Mouse (Mus musculus): ENCODE data around the gene Tubgcp5. TPM values are rescaled to one million over a fixed set of nuclear protein-coding genes. Genes with fewer than 3 reads are reported as not detected.

Tubgcp5 gene
- polyA plus RNA-seq, 1 experiment from 2014 or later = 39.2 TPM

DNA sequence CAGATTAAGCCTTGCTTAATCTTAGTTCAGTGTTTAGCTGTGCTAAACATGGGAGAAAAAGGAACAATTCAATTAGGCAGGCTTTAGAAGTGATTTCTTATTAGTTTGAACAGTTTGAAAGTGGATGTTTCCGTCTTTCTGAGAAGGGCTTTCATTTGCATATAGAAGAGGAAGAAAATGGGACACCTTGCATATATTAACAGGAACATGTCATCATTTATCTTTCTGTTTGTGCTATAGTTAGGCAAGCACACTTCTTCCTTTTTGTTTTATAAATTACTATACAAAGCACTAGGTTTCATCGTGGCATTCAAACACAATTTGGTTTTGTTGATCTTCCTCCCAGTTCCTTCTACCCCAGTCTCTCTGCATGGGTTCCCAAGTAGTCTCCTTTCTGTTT, 63.8 kb downstream of the Tubgcp5 start:
- no peaks in the 10 kb centered on the region for H3K27me3 ChIP-seq
- no peaks in the 10 kb centered on the region for H3K36me3 ChIP-seq
- H3K4me3 ChIP-seq = no peak overlapping the region
- H3K27ac ChIP-seq (replicated peaks) = no peak overlapping the region
- no peaks in the 10 kb centered on the region for H3K9me3 ChIP-seq
- 70% methylated on average over 2 of the region's 2 CpGs for WGBS
- ATAC-seq (replicated peaks) = no peak
- H3K9ac ChIP-seq (replicated peaks) = no peak overlapping the region
- peaks cover 9% of the 10 kb centered on the region; the same call in 1 of the 2 replicates for H3K4me1 ChIP-seq
- H3K4me2 ChIP-seq (replicated peaks) = no peak overlapping the region

GRCm38 (mm10) chr7:55858836-55859517, 65.0 kb downstream of the Tubgcp5 start:
- Histone ChIP-seq H3K27me3 (no peaks in the 10 kb centered on the region), H3K36me3 (no peaks in the 10 kb centered on the region), H3K4me3 (no peak overlapping the region), H3K9ac (replicated peaks) (no peak overlapping the region), H3K27ac (replicated peaks) (peak overlapping the region; percentile 14; the same call in 1 of the 2 replicates), H3K4me1 (peaks cover 9% of the 10 kb centered on the region; the same call in 1 of the 2 replicates), H3K4me2 (replicated peaks) (no peak overlapping the region), H3K9me3 (no peaks in the 10 kb centered on the region)
- 81% methylated on average over 3 of the region's 3 CpGs for WGBS
- ATAC-seq (replicated peaks) = peak; percentile 47; the same call in 1 of the 2 replicates

GRCm38 (mm10) chr7:55859518-55859872, 65.5 kb downstream of the Tubgcp5 start:
- no peaks in the 10 kb centered on the region for H3K27me3 ChIP-seq
- 0 out of 2 replicates have a peak overlapping the region, but pooled peaks have one; percentile 14 for H3K27ac ChIP-seq (replicated peaks)
- H3K9me3 ChIP-seq = no peaks in the 10 kb centered on the region
- no peaks in the 10 kb centered on the region for H3K36me3 ChIP-seq
- WGBS = 87% methylated on average over 2 of the region's 2 CpGs
- peaks cover 9% of the 10 kb centered on the region; the same call in 1 of the 2 replicates for H3K4me1 ChIP-seq
- H3K4me3 ChIP-seq = no peak overlapping the region
- peak; percentile 9; the same call in 1 of the 2 replicates for ATAC-seq (replicated peaks)
- no peak overlapping the region for H3K4me2 ChIP-seq (replicated peaks)
- H3K9ac ChIP-seq (replicated peaks) = no peak overlapping the region

- H3K9me3 ChIP-seq = no peaks in the 10 kb centered on the region
- no peak for ATAC-seq (replicated peaks)
- no peaks in the 10 kb centered on the region for H3K27me3 ChIP-seq
- no peak overlapping the region for H3K27ac ChIP-seq (replicated peaks)
- peaks cover 9% of the 10 kb centered on the region; the same call in 1 of the 2 replicates for H3K4me1 ChIP-seq
- no peak overlapping the region for H3K4me3 ChIP-seq
- H3K36me3 ChIP-seq = no peaks in the 10 kb centered on the region
- no peak overlapping the region for H3K4me2 ChIP-seq (replicated peaks)
- no peak overlapping the region for H3K9ac ChIP-seq (replicated peaks)
- 81% methylated on average over 6 of the region's 6 CpGs for WGBS
Observed at GRCm38 (mm10) chr7:55859956-55860355, 66.0 kb downstream of the Tubgcp5 start.

DNA sequence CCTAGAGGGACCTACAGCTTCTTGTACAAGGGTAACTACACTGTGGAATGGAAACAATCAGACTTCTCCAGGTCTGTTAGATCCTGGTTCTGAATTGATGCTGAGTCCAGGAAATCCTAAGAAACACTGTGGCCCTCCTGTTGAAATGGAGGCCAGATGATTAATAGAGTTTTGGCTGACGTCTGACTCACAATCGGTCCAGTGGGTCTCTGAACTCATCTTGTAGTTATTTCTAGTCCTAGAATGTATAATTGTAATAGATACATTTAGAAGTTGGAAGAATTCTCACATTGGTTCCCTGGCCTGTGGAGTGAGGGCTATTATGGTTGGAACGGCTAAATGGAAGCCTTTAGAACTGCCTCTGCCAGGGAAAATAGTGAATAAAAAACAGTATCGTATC, 67.2 kb downstream of the Tubgcp5 start:
- H3K4me1 ChIP-seq = peaks cover 15% of the 10 kb centered on the region; the same call in 1 of the 2 replicates
- no peak overlapping the region for H3K9ac ChIP-seq (replicated peaks)
- no peak overlapping the region for H3K4me2 ChIP-seq (replicated peaks)
- no peaks in the 10 kb centered on the region for H3K9me3 ChIP-seq
- no peak overlapping the region for H3K27ac ChIP-seq (replicated peaks)
- no peak overlapping the region for H3K4me3 ChIP-seq
- 87% methylated on average over 4 of the region's 4 CpGs for WGBS
- ATAC-seq (replicated peaks) = no peak
- H3K36me3 ChIP-seq = no peaks in the 10 kb centered on the region
- H3K27me3 ChIP-seq = no peaks in the 10 kb centered on the region

GRCm38 (mm10) chr7:55865044-55865443, 71.1 kb downstream of the Tubgcp5 start:
- ATAC-seq (replicated peaks) = no peak
- peaks cover 7% of the 10 kb centered on the region; the same call in 1 of the 2 replicates for H3K4me1 ChIP-seq
- no peaks in the 10 kb centered on the region for H3K27me3 ChIP-seq
- no peaks in the 10 kb centered on the region for H3K9me3 ChIP-seq
- H3K4me2 ChIP-seq (replicated peaks) = no peak overlapping the region
- no peak overlapping the region for H3K9ac ChIP-seq (replicated peaks)
- no peaks in the 10 kb centered on the region for H3K36me3 ChIP-seq
- no peak overlapping the region for H3K27ac ChIP-seq (replicated peaks)
- no peak overlapping the region for H3K4me3 ChIP-seq

GRCm38 (mm10) chr7:55865750-55866416, 71.9 kb downstream of the Tubgcp5 start:
- WGBS = 76% methylated on average over 8 of the region's 8 CpGs

DNA sequence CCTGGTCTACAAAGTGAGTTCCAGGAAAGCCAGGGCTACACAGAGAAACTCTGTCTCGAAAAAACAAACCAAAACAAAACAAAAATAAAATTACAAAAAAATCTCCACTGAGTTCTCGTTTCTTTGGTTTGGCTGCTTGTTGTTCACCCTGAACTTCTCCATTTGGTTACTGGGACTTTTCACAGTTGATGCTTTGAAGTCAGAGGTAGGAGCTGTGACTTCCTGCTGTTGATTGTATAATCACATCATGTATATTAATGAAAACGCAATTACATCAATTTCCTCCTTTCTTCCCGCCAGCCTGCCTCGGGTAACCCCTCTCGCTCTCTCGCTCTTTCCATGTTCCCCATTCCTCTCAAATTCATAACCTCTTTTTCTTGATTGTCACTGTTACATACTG, 74.3 kb downstream of the Tubgcp5 start:
- peaks cover 6% of the 10 kb centered on the region; the same call in 1 of the 2 replicates for H3K36me3 ChIP-seq
- H3K4me1 ChIP-seq = peaks cover 7% of the 10 kb centered on the region; the same call in 1 of the 2 replicates
- no peaks in the 10 kb centered on the region for H3K9me3 ChIP-seq
- H3K9ac ChIP-seq (replicated peaks) = no peak overlapping the region
- no peak overlapping the region for H3K4me2 ChIP-seq (replicated peaks)
- ATAC-seq (replicated peaks) = no peak
- no peaks in the 10 kb centered on the region for H3K27me3 ChIP-seq
- no peak overlapping the region for H3K27ac ChIP-seq (replicated peaks)
- no peak overlapping the region for H3K4me3 ChIP-seq
- 74% methylated on average over 7 of the region's 7 CpGs for WGBS

More at GRCm38 (mm10) chr7:55865750-55866416, 71.9 kb downstream of the Tubgcp5 start:
- Histone ChIP-seq H3K4me3 (no peak overlapping the region), H3K4me2 (replicated peaks) (no peak overlapping the region), H3K9ac (replicated peaks) (no peak overlapping the region), H3K27ac (replicated peaks) (peak overlapping the region; percentile 12), H3K4me1 (peaks cover 7% of the 10 kb centered on the region; the same call in 1 of the 2 replicates), H3K36me3 (no peaks in the 10 kb centered on the region), H3K9me3 (no peaks in the 10 kb centered on the region), H3K27me3 (no peaks in the 10 kb centered on the region)
- 0 out of 2 replicates have a peak, but pooled peaks have one; percentile 27 for ATAC-seq (replicated peaks)

DNA sequence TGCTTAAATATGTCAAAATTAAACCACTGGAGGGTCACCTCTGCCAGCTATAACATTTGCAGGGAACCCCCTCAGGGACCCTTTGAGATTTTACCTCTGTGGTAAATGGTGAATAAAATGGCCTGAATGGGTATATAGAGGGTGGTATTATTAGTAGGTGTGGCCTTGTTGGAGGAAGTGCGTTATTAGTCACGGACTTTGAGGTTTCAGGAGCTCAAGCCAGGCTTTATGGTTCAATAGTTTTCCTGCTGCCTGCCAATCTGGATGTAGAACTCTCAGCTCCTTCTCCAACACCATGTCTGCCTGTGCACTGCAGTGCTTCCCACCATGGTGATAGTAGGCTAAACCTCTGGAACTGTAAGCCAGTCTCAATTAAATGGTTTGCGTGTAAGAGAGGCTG, 75.3 kb downstream of the Tubgcp5 start:
- peaks cover 15% of the 10 kb centered on the region for H3K36me3 ChIP-seq
- H3K4me1 ChIP-seq = peaks cover 7% of the 10 kb centered on the region; the same call in 1 of the 2 replicates
- 79% methylated on average over 3 of the region's 3 CpGs for WGBS
- no peak overlapping the region for H3K4me3 ChIP-seq
- no peak for ATAC-seq (replicated peaks)
- H3K4me2 ChIP-seq (replicated peaks) = no peak overlapping the region
- H3K9ac ChIP-seq (replicated peaks) = no peak overlapping the region
- no peaks in the 10 kb centered on the region for H3K9me3 ChIP-seq
- H3K27ac ChIP-seq (replicated peaks) = no peak overlapping the region
- no peaks in the 10 kb centered on the region for H3K27me3 ChIP-seq

- Histone ChIP-seq H3K4me3 (no peak overlapping the region), H3K27ac (replicated peaks) (no peak overlapping the region), H3K9me3 (no peaks in the 10 kb centered on the region), H3K36me3 (peaks cover 26% of the 10 kb centered on the region), H3K9ac (replicated peaks) (no peak overlapping the region), H3K27me3 (no peaks in the 10 kb centered on the region), H3K4me1 (peaks cover 7% of the 10 kb centered on the region; the same call in 1 of the 2 replicates), H3K4me2 (replicated peaks) (no peak overlapping the region)
- WGBS = 79% methylated on average over 6 of the region's 6 CpGs
- peak; percentile 44; the same call in 1 of the 2 replicates for ATAC-seq (replicated peaks)
Observed at GRCm38 (mm10) chr7:55870340-55871020, 76.5 kb downstream of the Tubgcp5 start.

GRCm38 (mm10) chr7:55871476-55871875, 77.5 kb downstream of the Tubgcp5 start:
- no peak overlapping the region for H3K9ac ChIP-seq (replicated peaks)
- no peak overlapping the region for H3K27ac ChIP-seq (replicated peaks)
- no peak for ATAC-seq (replicated peaks)
- 74% methylated on average over 5 of the region's 5 CpGs for WGBS
- no peak overlapping the region for H3K4me3 ChIP-seq
- H3K4me2 ChIP-seq (replicated peaks) = no peak overlapping the region
- peaks cover 34% of the 10 kb centered on the region for H3K36me3 ChIP-seq
- H3K4me1 ChIP-seq = no peaks in the 10 kb centered on the region
- no peaks in the 10 kb centered on the region for H3K27me3 ChIP-seq
- H3K9me3 ChIP-seq = no peaks in the 10 kb centered on the region

DNA sequence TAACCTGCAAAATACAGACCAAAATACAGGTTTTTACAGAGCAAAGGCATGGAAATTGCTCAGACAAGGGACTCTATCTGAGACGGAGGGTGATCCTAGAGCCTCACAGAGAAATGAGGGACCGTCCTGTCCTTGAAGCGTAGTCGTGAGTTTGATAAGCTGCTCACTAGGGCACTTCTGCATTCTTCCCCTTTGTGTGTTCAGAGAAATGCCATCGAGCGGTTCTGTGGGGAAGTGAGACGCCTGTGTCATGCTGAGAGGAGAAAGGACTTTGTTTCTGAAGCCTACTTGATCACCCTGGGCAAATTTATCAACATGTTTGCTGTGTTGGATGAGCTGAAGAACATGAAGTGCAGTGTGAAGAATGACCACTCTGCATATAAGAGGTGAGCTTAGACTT, 80.7 kb downstream of the Tubgcp5 start:
- Histone ChIP-seq H3K27me3 (no peaks in the 10 kb centered on the region), H3K9ac (replicated peaks) (no peak overlapping the region), H3K4me1 (no peaks in the 10 kb centered on the region), H3K4me2 (replicated peaks) (no peak overlapping the region), H3K36me3 (peaks cover 66% of the 10 kb centered on the region), H3K4me3 (no peak overlapping the region), H3K9me3 (no peaks in the 10 kb centered on the region), H3K27ac (replicated peaks) (no peak overlapping the region)
- 91% methylated on average over 7 of the region's 7 CpGs for WGBS
- no peak for ATAC-seq (replicated peaks)

All from forebrain, embryonic 15.5 days (tissue).